Mouse (Mus musculus) gastrocnemius, adult 2 months (tissue): Measurements from ENCODE around the gene Dcaf10. TPM values are rescaled to one million over a fixed set of nuclear protein-coding genes. Genes with fewer than 3 reads are reported as not detected.
A peak's percentile ranks its signal among the peaks of the same experiment; 100 is the strongest.

ENCODE experiments used
- DNase-seq: peaks from one replicate; pipeline ENCODE4 v3.0.0; 2022
- H3K27ac ChIP-seq: fragments of 200-600 bp; 2 replicates; pipeline ENCODE4 v1.8.1; 2022; ENCODE audit warnings: mild to moderate bottlenecking
- H3K4me3 ChIP-seq: fragments of 200-600 bp; 2 replicates; pipeline ENCODE4 v1.8.1; 2022; ENCODE audit warnings: mild to moderate bottlenecking, moderate library complexity
- CTCF ChIP-seq: fragments of 200-600 bp; IDR thresholded peaks from 2 replicates; pipeline ENCODE4 v1.8.1; 2022; ENCODE audit warnings: antibody characterized with exemption, mild to moderate bottlenecking, moderate library complexity
- intact Hi-C: fragments of 180-260 bp; cut with DNase I; formaldehyde crosslinking; loops from one replicate; pipeline ENCODE4 v1.15.1; 2025
- total RNA-seq, 2 experiments: library from RNA; stranded (reverse); gene quantifications; 2 replicates each; pipeline ENCODE4 v1.2.3; 2021

Dcaf10 gene
- total RNA-seq, 2 experiments from 2014 or later = 7.5 to 10.9 TPM

- DNase-seq = no peak
- Histone ChIP-seq H3K4me3 (no peak overlapping the region), H3K27ac (no peak overlapping the region)
- intact Hi-C loops = loop anchor here (10.0 kb wide), 1 partner anchor 385 kb away; the partner anchor contains the start of genes Polr1e and Zbtb5
- no peak for TF ChIP-seq CTCF
Measured at GRCm38 (mm10) chr4:45399421-45400210, 57.7 kb downstream of the Dcaf10 start.

GRCm38 (mm10) chr4:45402281-45402680, 60.4 kb downstream of the Dcaf10 start:
- no peak for DNase-seq
- intact Hi-C loops = loop anchor here (10.0 kb wide), 1 partner anchor 387 kb away; the partner anchor contains the start of genes Polr1e and Zbtb5
- no peak overlapping the region for H3K27ac ChIP-seq
- H3K4me3 ChIP-seq = no peak overlapping the region
- TF ChIP-seq CTCF = no peak

GRCm38 (mm10) chr4:45402878-45403498, 61.1 kb downstream of the Dcaf10 start:
- peak overlapping the region; percentile 43; the same call in 1 of the 2 replicates for H3K27ac ChIP-seq
- H3K4me3 ChIP-seq = no peak overlapping the region
- peak; percentile 45 for DNase-seq
- intact Hi-C loops = loop anchor here (10.0 kb wide), 1 partner anchor 388 kb away; the partner anchor contains the start of genes Polr1e and Zbtb5
- TF ChIP-seq CTCF = no peak

GRCm38 (mm10) chr4:45403499-45403878, 61.6 kb downstream of the Dcaf10 start:
- intact Hi-C loops = loop anchor here (10.0 kb wide), 1 partner anchor 389 kb away; the partner anchor contains the start of genes Polr1e and Zbtb5
- DNase-seq = no peak
- no peak for TF ChIP-seq CTCF
- Histone ChIP-seq H3K27ac (no peak overlapping the region), H3K4me3 (no peak overlapping the region)

- no peak overlapping the region for H3K4me3 ChIP-seq
- intact Hi-C loops = loop anchor here (10.0 kb wide), 1 partner anchor 389 kb away; the partner anchor contains the start of genes Polr1e and Zbtb5
- no peak overlapping the region for H3K27ac ChIP-seq
- TF ChIP-seq CTCF = no peak
- DNase-seq = no peak
Measured at GRCm38 (mm10) chr4:45404086-45404485, 62.2 kb downstream of the Dcaf10 start.

- H3K27ac ChIP-seq = no peak overlapping the region
- TF ChIP-seq CTCF = no peak
- no peak for DNase-seq
- intact Hi-C loops = loop anchor here (10.0 kb wide), 1 partner anchor 391 kb away; the partner anchor contains the start of genes Polr1e and Zbtb5
- H3K4me3 ChIP-seq = no peak overlapping the region
Measured at GRCm38 (mm10) chr4:45405315-45405714, 63.4 kb downstream of the Dcaf10 start.

- TF ChIP-seq CTCF = no peak
- intact Hi-C loops = loop anchor here (10.0 kb wide), 1 partner anchor 392 kb away; the partner anchor contains the start of genes Polr1e and Zbtb5
- Histone ChIP-seq H3K27ac (no peak overlapping the region), H3K4me3 (no peak overlapping the region)
- no peak for DNase-seq
Measured at GRCm38 (mm10) chr4:45406397-45406796, 64.5 kb downstream of the Dcaf10 start.

GRCm38 (mm10) chr4:45407001-45407702, 65.3 kb downstream of the Dcaf10 start:
- intact Hi-C loops = loop anchor here (10.0 kb wide), 1 partner anchor 392 kb away; the partner anchor contains the start of genes Polr1e and Zbtb5
- peak overlapping the region; percentile 98 for H3K4me3 ChIP-seq
- DNase-seq = no peak
- no peak for TF ChIP-seq CTCF
- peak overlapping the region; percentile 97; the same call in 1 of the 2 replicates for H3K27ac ChIP-seq

GRCm38 (mm10) chr4:45407703-45408334, 65.9 kb downstream of the Dcaf10 start:
- DNase-seq = no peak
- intact Hi-C loops = loop anchor here (10.0 kb wide), 1 partner anchor 393 kb away; the partner anchor contains the start of genes Polr1e and Zbtb5
- Histone ChIP-seq H3K27ac (peak overlapping the region; percentile 97), H3K4me3 (peak overlapping the region; percentile 98)
- no peak for TF ChIP-seq CTCF

GRCm38 (mm10) chr4:45408427-45409132, 66.7 kb downstream of the Dcaf10 start, which contains the start of gene Slc25a51:
Gene Slc25a51 (minus strand): TSS chr4:45408766.
- Histone ChIP-seq H3K27ac (peak within 1 kb of the TSS; percentile 97), H3K4me3 (peak within 1 kb of the TSS; percentile 98)
- intact Hi-C loops = loop anchor here (1.0 to 10.0 kb wide), 2 partner anchors 123 to 394 kb away; partner anchors contain the start of genes Polr1e and Zbtb5
- no peak for TF ChIP-seq CTCF
- peak; percentile 91 for DNase-seq

- H3K27ac ChIP-seq = peak overlapping the region; percentile 97
- DNase-seq = peak; percentile 84
- peak; percentile 18; the same call in 1 of the 2 replicates for TF ChIP-seq CTCF
- H3K4me3 ChIP-seq = peak overlapping the region; percentile 98
- intact Hi-C loops = loop anchor here (1.0 to 10.0 kb wide), 2 partner anchors 122 to 394 kb away; partner anchors contain the start of genes Polr1e and Zbtb5
Measured at GRCm38 (mm10) chr4:45409270-45409669, 67.4 kb downstream of the Dcaf10 start.
